13 mouse cellular contexts compared by ENCODE assay signal in the genomic region with DNA sequence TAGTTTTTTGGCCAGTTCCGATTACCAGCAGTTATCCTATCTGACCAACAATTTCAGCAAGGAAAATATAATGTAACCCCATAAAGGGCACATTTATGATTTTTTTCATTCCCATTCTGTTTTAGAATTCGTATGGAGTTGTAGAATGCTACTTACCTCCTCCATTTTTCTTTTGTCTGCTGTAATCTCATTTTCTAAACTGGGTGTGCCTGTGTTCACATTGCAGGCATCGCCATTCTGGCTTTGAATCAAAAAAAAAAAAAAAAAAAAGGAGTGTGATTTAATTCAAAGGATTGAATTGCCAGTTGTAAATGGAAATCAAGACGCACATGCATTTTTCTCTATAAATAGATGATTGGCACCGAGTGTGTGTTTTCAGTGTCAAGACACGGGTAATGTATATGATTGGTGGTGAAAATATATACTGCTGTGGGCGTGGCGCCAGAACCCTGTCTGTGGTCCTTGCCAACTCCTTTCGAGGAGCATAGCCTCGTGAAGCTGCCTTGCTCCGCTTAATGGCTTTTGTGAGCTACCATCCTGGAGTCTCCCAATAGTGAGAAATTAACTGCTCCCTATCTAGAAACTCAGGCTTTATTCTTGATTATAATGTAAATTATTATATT.
A peak's percentile ranks its signal among the peaks of the same experiment; 100 is the strongest.
DNase-seq lines count a peak whose midpoint lies in the region; ATAC-seq and TF ChIP-seq lines count a peak whose summit lies in the region.
"Had no signal": no experiment of that assay in that cellular context is flagged by ENCODE, and none has a peak within 500 bp of the region (broad histone marks: within the 10 kb centered on the region; RNA-seq: fewer than 3 reads in every experiment).

No protein-coding gene starts in this region.

- intact Hi-C loops in gastrocnemius, adult 2 months (cut with DNase I), result no loop called here
- intact Hi-C loops in gastrocnemius, postnatal 14 days (cut with DNase I; ENCODE audit: low total_unique reads), result no loop called here
- intact Hi-C loops in heart, postnatal 25 days (cut with DNase I), result no loop called here

- H3K9me3 ChIP-seq in midbrain, embryonic 14.5 days (ENCODE audit: control insufficient read depth, low read length), result no peaks in the 10 kb centered on the region
- H3K9me3 ChIP-seq in midbrain, embryonic 13.5 days, result no peaks in the 10 kb centered on the region
- H3K9me3 ChIP-seq in embryonic facial prominence, embryonic 14.5 days (ENCODE audit: control insufficient read depth, low read length), result no peaks in the 10 kb centered on the region
- H3K9me3 ChIP-seq: liver, embryonic 12.5 days; megakaryocyte, embryonic 14.5 days had no signal

- no peak overlapping the region for H3K4me2 ChIP-seq in midbrain, embryonic 14.5 days (ENCODE audit: low read length)
- no peak overlapping the region for H3K4me2 ChIP-seq in midbrain, embryonic 13.5 days (replicated peaks)
- peak overlapping the region; percentile 18; the same call in 1 of the 2 replicates for H3K4me2 ChIP-seq in embryonic facial prominence, embryonic 14.5 days (ENCODE audit: low read depth, low read length)
- H3K4me2 ChIP-seq: liver, embryonic 12.5 days had no signal

- H3K4me1 ChIP-seq in midbrain, embryonic 14.5 days (ENCODE audit: control insufficient read depth, insufficient read depth, low read length), result 0 out of 2 replicates have a peak, but pooled peaks cover 8% of the 10 kb centered on the region
- peaks cover 7% of the 10 kb centered on the region for H3K4me1 ChIP-seq in midbrain, embryonic 13.5 days (replicated peaks)
- no peaks in the 10 kb centered on the region for H3K4me1 ChIP-seq in embryonic facial prominence, embryonic 14.5 days (ENCODE audit: control insufficient read depth, insufficient read depth, low read length)
- H3K4me1 ChIP-seq: liver, embryonic 12.5 days; megakaryocyte, embryonic 14.5 days had no signal

- peak overlapping the region; percentile 19; the same call in 1 of the 2 replicates for H3K4me3 ChIP-seq in gastrocnemius, adult 2 months
- H3K4me3 ChIP-seq in midbrain, embryonic 14.5 days (replicated peaks; ENCODE audit: low read depth, low read length), result no peak overlapping the region
- H3K4me3 ChIP-seq in midbrain, embryonic 13.5 days (replicated peaks), result no peak overlapping the region
- no peak overlapping the region for H3K4me3 ChIP-seq in embryonic facial prominence, embryonic 14.5 days (ENCODE audit: low read depth, low read length)
- H3K4me3 ChIP-seq: liver, embryonic 12.5 days; megakaryocyte, embryonic 14.5 days had no signal

- H3K9ac ChIP-seq in midbrain, embryonic 14.5 days (replicated peaks; ENCODE audit: low read length), result no peak overlapping the region
- H3K9ac ChIP-seq in midbrain, embryonic 13.5 days (replicated peaks), result no peak overlapping the region
- H3K9ac ChIP-seq in embryonic facial prominence, embryonic 14.5 days (ENCODE audit: low read depth, low read length), result no peak overlapping the region
- H3K9ac ChIP-seq: liver, embryonic 12.5 days had no signal

- 83% methylated on average over 11 of the region's 11 CpGs for WGBS in midbrain, embryonic 14.5 days
- WGBS in midbrain, embryonic 13.5 days, result 83% methylated on average over 11 of the region's 11 CpGs
- 69% methylated on average over 11 of the region's 11 CpGs for WGBS in embryonic facial prominence, embryonic 14.5 days

- no peaks in the 10 kb centered on the region for H3K36me3 ChIP-seq in midbrain, embryonic 14.5 days (ENCODE audit: control insufficient read depth, insufficient read depth, low read length)
- H3K36me3 ChIP-seq in midbrain, embryonic 13.5 days, result no peaks in the 10 kb centered on the region
- H3K36me3 ChIP-seq in embryonic facial prominence, embryonic 14.5 days (ENCODE audit: control insufficient read depth, insufficient read depth, low read length), result no peaks in the 10 kb centered on the region
- H3K36me3 ChIP-seq: liver, embryonic 12.5 days had no signal

- DNase-seq in gastrocnemius, adult 2 months, result peak; percentile 42
- DNase-seq in gastrocnemius, postnatal 14 days, result no peak
- DNase-seq in midbrain, embryonic 14.5 days, result no peak
- peak; percentile 43 to 61 for DNase-seq in cerebellum, adult 18-20 months
- peak; percentile 87 for DNase-seq in embryonic facial prominence, embryonic 14.5 days (ENCODE audit: low spot score)
- DNase-seq in spleen, postnatal 4 days (ENCODE audit: low spot score in 2 of 2), result no peak
- no peak for DNase-seq in heart, postnatal 25 days (ENCODE audit: low spot score)
- DNase-seq: adrenal gland, adult 2 months; kidney, postnatal 4 days had no signal

- 0 out of 2 replicates have a peak, but pooled peaks have one; percentile 40 for ATAC-seq in midbrain, embryonic 14.5 days (ENCODE audit: low FRiP score, low TSS enrichment)
- no peak for ATAC-seq in midbrain, embryonic 13.5 days
- ATAC-seq in embryonic facial prominence, embryonic 14.5 days (ENCODE audit: low read depth), result peak; percentile 90
- ATAC-seq: intestine, postnatal 0 days; liver, embryonic 12.5 days had no signal

- H3K27ac ChIP-seq in gastrocnemius, adult 2 months, result peak overlapping the region; percentile 52; the same call in 1 of the 2 replicates
- no peak overlapping the region; the same call in 1 of the 2 replicates for H3K27ac ChIP-seq in midbrain, embryonic 14.5 days (replicated peaks; ENCODE audit: low read depth, low read length)
- H3K27ac ChIP-seq in midbrain, embryonic 13.5 days, result no peak overlapping the region
- H3K27ac ChIP-seq in embryonic facial prominence, embryonic 14.5 days (replicated peaks; ENCODE audit: low read depth, low read length), result no peak overlapping the region; the same call in 1 of the 2 replicates
- H3K27ac ChIP-seq: liver, embryonic 12.5 days had no signal

- no peaks in the 10 kb centered on the region for H3K27me3 ChIP-seq in midbrain, embryonic 14.5 days (ENCODE audit: control insufficient read depth, insufficient read depth, low read length)
- H3K27me3 ChIP-seq in midbrain, embryonic 13.5 days, result no peaks in the 10 kb centered on the region
- no peaks in the 10 kb centered on the region for H3K27me3 ChIP-seq in embryonic facial prominence, embryonic 14.5 days (replicated peaks; ENCODE audit: control insufficient read depth, insufficient read depth, low read length)
- H3K27me3 ChIP-seq: liver, embryonic 12.5 days; megakaryocyte, embryonic 14.5 days had no signal

- TF ChIP-seq CTCF in gastrocnemius, adult 2 months (IDR thresholded peaks at IDR 0.05), result no peak

Comparison
In these comparisons a context has a peak if more than half of its experiments do, and no peak if none do; other contexts are left out.
1. DNase-seq: peak in gastrocnemius, adult 2 months (single experiment), cerebellum, adult 18-20 months (2 of 2) and embryonic facial prominence, embryonic 14.5 days (single experiment); none in gastrocnemius, postnatal 14 days (single experiment), midbrain, embryonic 14.5 days (single experiment), spleen, postnatal 4 days (0 of 2) and heart, postnatal 25 days (single experiment).